Comparison of ENCODE assay signal across 10 mouse cellular contexts in genomic region chr10:75173712-75174111, GRCm38 (mm10). TPM values are rescaled to one million over a fixed set of nuclear protein-coding genes. Genes with fewer than 3 reads are reported as not detected.
DNase-seq lines count a peak whose midpoint lies in the region; ATAC-seq and TF ChIP-seq lines count a peak whose summit lies in the region.
"Had no signal": no experiment of that assay in that cellular context is flagged by ENCODE, and none has a peak within 500 bp of the region (broad histone marks: within the 10 kb centered on the region; RNA-seq: fewer than 3 reads in every experiment).

No protein-coding gene starts in this region.

- intact Hi-C loops in heart, postnatal 36 days (cut with DNase I): no loop called here

- 28% methylated on average over 12 of the region's 12 CpGs for WGBS in heart, embryonic 13.5 days
- WGBS in lung, postnatal 0 days: 38% methylated on average over 12 of the region's 12 CpGs

- H3K36me3 ChIP-seq in heart, embryonic 13.5 days: peaks cover 55% of the 10 kb centered on the region
- peaks cover 17% of the 10 kb centered on the region; the same call in 1 of the 2 replicates for H3K36me3 ChIP-seq in lung, postnatal 0 days (ENCODE audit: insufficient read depth, low read length)

- no peak for TF ChIP-seq CTCF in lung, postnatal 0 days (IDR thresholded peaks at IDR 0.05)

- peaks cover 5% of the 10 kb centered on the region; the same call in 1 of the 2 replicates for H3K9me3 ChIP-seq in heart, embryonic 13.5 days
- H3K9me3 ChIP-seq in lung, postnatal 0 days (ENCODE audit: low read length): no peaks in the 10 kb centered on the region; the same call in 1 of the 2 replicates
- H3K9me3 ChIP-seq: hindbrain, embryonic 15.5 days; limb, embryonic 13.5 days; midbrain, embryonic 13.5 days had no signal

- peaks cover 61% of the 10 kb centered on the region for H3K4me1 ChIP-seq in heart, embryonic 13.5 days
- peaks cover 5% of the 10 kb centered on the region; the same call in 1 of the 2 replicates for H3K4me1 ChIP-seq in lung, postnatal 0 days (ENCODE audit: insufficient read depth, low read depth, low read length)
- H3K4me1 ChIP-seq: hindbrain, embryonic 15.5 days; limb, embryonic 13.5 days; midbrain, embryonic 13.5 days had no signal

- H3K27ac ChIP-seq in heart, embryonic 13.5 days (replicated peaks): peak overlapping the region; percentile 95
- H3K27ac ChIP-seq in lung, postnatal 0 days (ENCODE audit: low read length): peak overlapping the region; percentile 58
- H3K27ac ChIP-seq: hindbrain, embryonic 15.5 days; limb, embryonic 13.5 days; midbrain, embryonic 13.5 days had no signal

- H3K27me3 ChIP-seq in heart, embryonic 13.5 days (replicated peaks): no peaks in the 10 kb centered on the region
- H3K27me3 ChIP-seq in lung, postnatal 0 days (replicated peaks; ENCODE audit: insufficient read depth, low read length): no peaks in the 10 kb centered on the region
- H3K27me3 ChIP-seq: hindbrain, embryonic 15.5 days; limb, embryonic 13.5 days; midbrain, embryonic 13.5 days had no signal

- H3K9ac ChIP-seq in heart, embryonic 13.5 days: peak overlapping the region; percentile 77
- H3K9ac ChIP-seq in lung, postnatal 0 days (replicated peaks; ENCODE audit: low read depth): peak overlapping the region; percentile 23; the same call in 1 of the 2 replicates
- H3K9ac ChIP-seq: hindbrain, embryonic 15.5 days; limb, embryonic 13.5 days; midbrain, embryonic 13.5 days had no signal

- H3K4me3 ChIP-seq in heart, embryonic 13.5 days: peak overlapping the region; percentile 36
- 0 out of 2 replicates have a peak overlapping the region, but pooled peaks have one; percentile 14 for H3K4me3 ChIP-seq in lung, postnatal 0 days (ENCODE audit: low read depth, low read length)
- H3K4me3 ChIP-seq: hindbrain, embryonic 15.5 days; limb, embryonic 13.5 days; midbrain, embryonic 13.5 days had no signal

- H3K4me2 ChIP-seq in heart, embryonic 13.5 days: peak overlapping the region; percentile 64
- peak overlapping the region; percentile 25; the same call in 1 of the 2 replicates for H3K4me2 ChIP-seq in lung, postnatal 0 days (replicated peaks; ENCODE audit: low read depth, low read length)
- H3K4me2 ChIP-seq: hindbrain, embryonic 15.5 days; limb, embryonic 13.5 days; midbrain, embryonic 13.5 days had no signal

- ATAC-seq in heart, embryonic 13.5 days (ENCODE audit: extremely low read depth, insufficient number of reproducible peaks, low FRiP score, low TSS enrichment): peak; percentile 29; the same call in 1 of the 2 replicates
- peak; percentile 45 for ATAC-seq in lung, postnatal 0 days
- ATAC-seq: midbrain, embryonic 13.5 days had no signal

- peak; percentile 31 to 40 for DNase-seq in heart, adult 9 months (ENCODE audit: low spot score in 2 of 2)
- DNase-seq in heart, postnatal 36 days: no peak
- peak; percentile 21 for DNase-seq in adipocyte (ENCODE audit: low spot score)
- peak; percentile 68 for DNase-seq in lung, postnatal 0 days (ENCODE audit: low spot score)
- no peak for DNase-seq in testis, postnatal 10 days (ENCODE audit: low spot score)
- no peak for DNase-seq in ovary, adult 18-20 months (ENCODE audit: low spot score)

- TF ChIP-seq EP300 in lung, postnatal 0 days (IDR thresholded peaks at IDR 0.05): peak; percentile 14; the same call in 1 of the 2 replicates

RNA-seq across cellular contexts. Expression of gene Specc1l, which starts 38.2 kb away (rescaled TPM):
- 10 to 100 TPM; 42.7 to 43.1 TPM for total RNA-seq in heart, postnatal 36 days (2021)
- 19.6 and 19.9 TPM in 2 replicates for polyA plus RNA-seq in heart, embryonic 13.5 days (2015; fragmentation: Nextera tagmentation; extraction: Ambion mirVana)
- polyA plus RNA-seq in lung, postnatal 0 days (2015; fragmentation: Nextera tagmentation; extraction: Ambion mirVana): 39.0 and 40.3 TPM in 2 replicates

Comparison
In these comparisons a context has a peak if more than half of its experiments do, and no peak if none do; other contexts are left out.
1. DNase-seq: peak in heart, adult 9 months (2 of 2), adipocyte (single experiment) and lung, postnatal 0 days (single experiment); none in heart, postnatal 36 days (0 of 2), testis, postnatal 10 days (single experiment) and ovary, adult 18-20 months (single experiment).